Mouse (Mus musculus): ENCODE results near the gene Catsperg1. TPM values are rescaled to one million over a fixed set of nuclear protein-coding genes. Genes with fewer than 3 reads are reported as not detected.

Catsperg1 gene
- polyA plus RNA-seq (2016; fragmentation: Nextera tagmentation; extraction: Ambion mirVana): 0.06 and 0.45 TPM in 2 replicates

GRCm38 (mm10) chr7:29213675-29214082, at the start of gene Catsperg1:
TSS of gene Catsperg1 (minus strand) at chr7:29214035.
- Histone ChIP-seq H3K36me3 (no peaks in the 10 kb centered on the region), H3K27ac (no peak within 1 kb of the TSS), H3K4me1 (peaks cover 20% of the 10 kb centered on the region), H3K4me3 (peak within 1 kb of the TSS; percentile 38), H3K9me3 (replicated peaks) (no peaks in the 10 kb centered on the region), H3K27me3 (ENCODE audit: low read depth, poor library complexity, severe bottlenecking) (peaks cover 24% of the 10 kb centered on the region)
- 3% methylated on average over 20 of the region's 20 CpGs for WGBS
- peak; percentile 70 for DNase-seq (ENCODE audit: low spot score)

GRCm38 (mm10) chr7:29262151-29262550, 48.3 kb upstream of the Catsperg1 start:
- no peak for DNase-seq (ENCODE audit: low spot score)
- peaks cover 44% of the 10 kb centered on the region for H3K4me1 ChIP-seq
- WGBS: 75% methylated on average over 6 of the region's 6 CpGs

GRCm38 (mm10) chr7:29259781-29260730, 46.2 kb upstream of the Catsperg1 start:
- Histone ChIP-seq H3K4me1 (peaks cover 37% of the 10 kb centered on the region), H3K36me3 (0 out of 2 replicates have a peak, but pooled peaks cover 5% of the 10 kb centered on the region), H3K27ac (peak overlapping the region; percentile 84), H3K27me3 (ENCODE audit: low read depth, poor library complexity, severe bottlenecking) (no peaks in the 10 kb centered on the region), H3K9me3 (replicated peaks) (no peaks in the 10 kb centered on the region), H3K4me3 (peak overlapping the region; percentile 33)
- DNase-seq (ENCODE audit: low spot score): peak; percentile 48
- 80% methylated on average over 10 of the region's 10 CpGs for WGBS

More at GRCm38 (mm10) chr7:29262151-29262550, 48.3 kb upstream of the Catsperg1 start:
- Histone ChIP-seq H3K4me3 (no peak overlapping the region), H3K9me3 (replicated peaks) (no peaks in the 10 kb centered on the region), H3K27me3 (ENCODE audit: low read depth, poor library complexity, severe bottlenecking) (no peaks in the 10 kb centered on the region), H3K36me3 (0 out of 2 replicates have a peak, but pooled peaks cover 5% of the 10 kb centered on the region), H3K27ac (no peak overlapping the region)

GRCm38 (mm10) chr7:29257368-29257767, 43.5 kb upstream of the Catsperg1 start:
- Histone ChIP-seq H3K4me3 (no peak overlapping the region), H3K9me3 (replicated peaks) (no peaks in the 10 kb centered on the region), H3K27ac (no peak overlapping the region), H3K36me3 (0 out of 2 replicates have a peak, but pooled peaks cover 5% of the 10 kb centered on the region), H3K4me1 (peaks cover 50% of the 10 kb centered on the region), H3K27me3 (ENCODE audit: low read depth, poor library complexity, severe bottlenecking) (no peaks in the 10 kb centered on the region)
- DNase-seq (ENCODE audit: low spot score): no peak
- WGBS: 100% methylated on average over 1 of the region's 1 CpGs

GRCm38 (mm10) chr7:29255875-29256274, 42.0 kb upstream of the Catsperg1 start:
- no peak for DNase-seq (ENCODE audit: low spot score)
- no peak overlapping the region for H3K27ac ChIP-seq
- 85% methylated on average over 4 of the region's 4 CpGs for WGBS

GRCm38 (mm10) chr7:29253842-29254241, 40.0 kb upstream of the Catsperg1 start:
- no peak for DNase-seq (ENCODE audit: low spot score)
- H3K27me3 ChIP-seq (ENCODE audit: low read depth, poor library complexity, severe bottlenecking): peaks cover 7% of the 10 kb centered on the region
- H3K36me3 ChIP-seq: 0 out of 2 replicates have a peak, but pooled peaks cover 5% of the 10 kb centered on the region
- H3K9me3 ChIP-seq (replicated peaks): no peaks in the 10 kb centered on the region
- 0 out of 2 replicates have a peak overlapping the region, but pooled peaks have one; percentile 6 for H3K27ac ChIP-seq
- 53% methylated on average over 5 of the region's 5 CpGs for WGBS
- peaks cover 28% of the 10 kb centered on the region for H3K4me1 ChIP-seq
- no peak overlapping the region for H3K4me3 ChIP-seq

More at GRCm38 (mm10) chr7:29255875-29256274, 42.0 kb upstream of the Catsperg1 start:
- 0 out of 2 replicates have a peak, but pooled peaks cover 5% of the 10 kb centered on the region for H3K36me3 ChIP-seq
- H3K9me3 ChIP-seq (replicated peaks): no peaks in the 10 kb centered on the region
- no peak overlapping the region for H3K4me3 ChIP-seq
- peaks cover 45% of the 10 kb centered on the region for H3K4me1 ChIP-seq
- no peaks in the 10 kb centered on the region for H3K27me3 ChIP-seq (ENCODE audit: low read depth, poor library complexity, severe bottlenecking)

- peaks cover 21% of the 10 kb centered on the region for H3K27me3 ChIP-seq (ENCODE audit: low read depth, poor library complexity, severe bottlenecking)
- no peak for DNase-seq (ENCODE audit: low spot score)
- H3K9me3 ChIP-seq (replicated peaks): no peaks in the 10 kb centered on the region
- no peak overlapping the region for H3K4me3 ChIP-seq
- H3K36me3 ChIP-seq: peaks cover 14% of the 10 kb centered on the region
- WGBS: 78% methylated on average over 3 of the region's 3 CpGs
- H3K27ac ChIP-seq: no peak overlapping the region
- H3K4me1 ChIP-seq: peaks cover 32% of the 10 kb centered on the region
These were observed 37.3 kb upstream of the Catsperg1 start for GRCm38 (mm10) chr7:29251166-29251565.

GRCm38 (mm10) chr7:29248261-29248841, 34.5 kb upstream of the Catsperg1 start, which contains the start of gene 2200002D01Rik:
TSS of gene 2200002D01Rik (minus strand) at chr7:29248466.
- H3K9me3 ChIP-seq (replicated peaks): no peaks in the 10 kb centered on the region
- peaks cover 39% of the 10 kb centered on the region for H3K36me3 ChIP-seq
- peaks cover 21% of the 10 kb centered on the region for H3K27me3 ChIP-seq (ENCODE audit: low read depth, poor library complexity, severe bottlenecking)
- peak within 1 kb of the TSS; percentile 68 for H3K27ac ChIP-seq
- DNase-seq (ENCODE audit: low spot score): peak; percentile 57
- peak within 1 kb of the TSS; percentile 48 for H3K4me3 ChIP-seq
- H3K4me1 ChIP-seq: peaks cover 23% of the 10 kb centered on the region
- 5% methylated on average over 20 of the region's 20 CpGs for WGBS

GRCm38 (mm10) chr7:29247706-29248105, 33.9 kb upstream of the Catsperg1 start:
- DNase-seq (ENCODE audit: low spot score): peak; percentile 45
- Histone ChIP-seq H3K9me3 (replicated peaks) (no peaks in the 10 kb centered on the region), H3K4me3 (peak overlapping the region; percentile 48), H3K4me1 (peaks cover 18% of the 10 kb centered on the region), H3K36me3 (peaks cover 39% of the 10 kb centered on the region), H3K27me3 (ENCODE audit: low read depth, poor library complexity, severe bottlenecking) (peaks cover 21% of the 10 kb centered on the region), H3K27ac (peak overlapping the region; percentile 68)
- WGBS: 6% methylated on average over 19 of the region's 19 CpGs

GRCm38 (mm10) chr7:29247314-29247700, 33.5 kb upstream of the Catsperg1 start:
- Histone ChIP-seq H3K27me3 (ENCODE audit: low read depth, poor library complexity, severe bottlenecking) (peaks cover 21% of the 10 kb centered on the region), H3K4me1 (peaks cover 18% of the 10 kb centered on the region), H3K36me3 (peaks cover 39% of the 10 kb centered on the region), H3K27ac (peak overlapping the region; percentile 68), H3K4me3 (peak overlapping the region; percentile 48), H3K9me3 (replicated peaks) (no peaks in the 10 kb centered on the region)
- WGBS: 25% methylated on average over 16 of the region's 16 CpGs
- peak; percentile 92 for DNase-seq (ENCODE audit: low spot score)

- WGBS: 84% methylated on average over 21 of the region's 21 CpGs
These were observed 32.9 kb upstream of the Catsperg1 start for GRCm38 (mm10) chr7:29246619-29247313.

GRCm38 (mm10) chr7:29246015-29246414, 32.2 kb upstream of the Catsperg1 start:
- Histone ChIP-seq H3K4me1 (peaks cover 18% of the 10 kb centered on the region), H3K36me3 (peaks cover 39% of the 10 kb centered on the region), H3K27ac (no peak overlapping the region), H3K4me3 (no peak overlapping the region), H3K27me3 (ENCODE audit: low read depth, poor library complexity, severe bottlenecking) (peaks cover 21% of the 10 kb centered on the region), H3K9me3 (replicated peaks) (no peaks in the 10 kb centered on the region)
- DNase-seq (ENCODE audit: low spot score): no peak
- WGBS: 96% methylated on average over 5 of the region's 5 CpGs

More at GRCm38 (mm10) chr7:29246619-29247313, 32.9 kb upstream of the Catsperg1 start:
- H3K4me3 ChIP-seq: peak overlapping the region; percentile 48
- H3K27me3 ChIP-seq (ENCODE audit: low read depth, poor library complexity, severe bottlenecking): peaks cover 21% of the 10 kb centered on the region
- no peaks in the 10 kb centered on the region for H3K9me3 ChIP-seq (replicated peaks)
- peak overlapping the region; percentile 68; the same call in 1 of the 2 replicates for H3K27ac ChIP-seq
- peaks cover 18% of the 10 kb centered on the region for H3K4me1 ChIP-seq
- H3K36me3 ChIP-seq: peaks cover 39% of the 10 kb centered on the region
- DNase-seq (ENCODE audit: low spot score): no peak

Data from limb, embryonic 10.5 days (tissue).